Mouse (Mus musculus): ENCODE results near the gene Nat9. TPM values are rescaled to one million over a fixed set of nuclear protein-coding genes. Genes with fewer than 3 reads are reported as not detected.

Nat9 gene
- polyA plus RNA-seq, 1 experiment from 2014 or later, result 19.2 TPM

DNA sequence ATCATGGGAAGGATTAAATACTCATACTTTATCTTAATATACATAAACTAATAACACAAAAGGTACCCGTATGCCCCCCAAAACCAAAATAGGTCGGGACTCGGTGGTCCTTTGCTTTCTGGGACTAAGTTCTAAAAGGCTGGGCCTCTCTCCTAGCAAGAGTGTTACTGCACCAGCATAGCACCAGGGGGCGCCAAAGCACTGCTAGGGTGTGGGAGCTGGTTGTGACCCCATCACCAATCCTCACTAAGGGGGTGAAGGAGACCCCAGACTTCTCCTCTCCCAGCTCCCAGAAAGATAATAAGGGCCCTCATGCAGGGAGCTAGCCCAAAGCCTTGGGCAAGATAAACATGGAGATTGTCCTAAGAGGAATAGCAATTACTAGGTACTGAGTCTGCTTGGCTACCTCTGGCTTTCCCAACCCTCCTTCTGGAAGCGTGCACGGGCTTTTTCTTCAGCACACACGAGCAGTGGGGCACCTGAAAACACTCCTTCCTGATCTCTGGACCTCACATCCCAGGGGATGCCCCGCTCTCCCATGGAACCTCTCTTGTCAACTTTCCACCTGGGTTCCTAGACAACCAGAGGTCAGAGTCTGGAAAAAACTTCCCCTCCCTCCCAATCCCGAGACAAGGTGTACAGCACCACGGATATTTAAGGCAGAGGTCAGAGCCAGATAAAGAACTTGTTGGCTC lies 26.6 kb downstream of the Nat9 start:
- Histone ChIP-seq H3K36me3 (no peaks in the 10 kb centered on the region), H3K4me1 (peaks cover 41% of the 10 kb centered on the region), H3K4me2 (replicated peaks) (no peak overlapping the region), H3K27ac (replicated peaks) (no peak overlapping the region), H3K9me3 (0 out of 2 replicates have a peak, but pooled peaks cover 2% of the 10 kb centered on the region), H3K4me3 (no peak overlapping the region), H3K9ac (replicated peaks) (no peak overlapping the region), H3K27me3 (peaks cover 88% of the 10 kb centered on the region)
- WGBS, result 31% methylated on average over 10 of the region's 10 CpGs
- ATAC-seq (ENCODE audit: low FRiP score, low read depth), result no peak

DNA sequence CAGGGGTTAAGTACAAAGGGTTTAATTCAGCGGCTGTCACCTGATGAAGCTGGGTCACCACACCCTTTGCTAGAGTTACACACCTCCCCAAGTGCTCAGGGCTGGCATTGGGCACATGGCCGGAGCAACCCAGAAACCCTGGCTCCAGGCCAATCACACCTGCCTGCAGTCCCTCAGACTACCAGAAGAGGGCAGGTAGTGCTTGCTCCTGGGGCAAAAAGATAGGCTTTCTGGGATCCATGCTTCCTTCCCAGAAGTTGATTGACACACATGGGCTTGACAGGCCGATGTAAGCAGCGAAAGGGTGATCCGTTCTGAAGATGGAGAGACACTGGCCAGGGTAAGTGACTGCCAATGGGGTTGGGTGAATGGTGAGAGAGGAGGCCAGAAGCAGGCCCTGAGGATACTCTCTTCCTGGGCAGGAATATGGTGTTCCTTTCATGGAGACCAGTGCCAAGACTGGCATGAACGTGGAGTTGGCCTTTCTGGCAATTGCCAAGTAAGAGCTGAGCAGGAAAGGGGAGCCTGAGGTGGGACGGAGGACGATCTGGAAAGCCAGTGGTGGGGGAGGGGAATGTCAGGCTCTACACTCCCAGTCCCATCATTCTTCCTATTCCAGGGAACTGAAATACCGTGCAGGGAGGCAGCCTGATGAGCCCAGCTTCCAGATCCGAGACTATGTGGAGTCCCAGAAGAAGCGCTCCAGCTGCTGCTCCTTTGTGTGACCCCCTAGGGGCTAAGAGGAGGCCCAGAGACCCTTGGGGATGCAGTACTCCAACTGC lies 27.5 kb downstream of the Nat9 start:
- Histone ChIP-seq H3K4me3 (no peak overlapping the region), H3K36me3 (no peaks in the 10 kb centered on the region), H3K4me1 (peaks cover 36% of the 10 kb centered on the region), H3K27ac (replicated peaks) (no peak overlapping the region), H3K9me3 (0 out of 2 replicates have a peak, but pooled peaks cover 2% of the 10 kb centered on the region), H3K9ac (replicated peaks) (no peak overlapping the region), H3K4me2 (replicated peaks) (no peak overlapping the region), H3K27me3 (peaks cover 87% of the 10 kb centered on the region)
- no peak for ATAC-seq (ENCODE audit: low FRiP score, low read depth)
- WGBS, result 50% methylated on average over 11 of the region's 11 CpGs

DNA sequence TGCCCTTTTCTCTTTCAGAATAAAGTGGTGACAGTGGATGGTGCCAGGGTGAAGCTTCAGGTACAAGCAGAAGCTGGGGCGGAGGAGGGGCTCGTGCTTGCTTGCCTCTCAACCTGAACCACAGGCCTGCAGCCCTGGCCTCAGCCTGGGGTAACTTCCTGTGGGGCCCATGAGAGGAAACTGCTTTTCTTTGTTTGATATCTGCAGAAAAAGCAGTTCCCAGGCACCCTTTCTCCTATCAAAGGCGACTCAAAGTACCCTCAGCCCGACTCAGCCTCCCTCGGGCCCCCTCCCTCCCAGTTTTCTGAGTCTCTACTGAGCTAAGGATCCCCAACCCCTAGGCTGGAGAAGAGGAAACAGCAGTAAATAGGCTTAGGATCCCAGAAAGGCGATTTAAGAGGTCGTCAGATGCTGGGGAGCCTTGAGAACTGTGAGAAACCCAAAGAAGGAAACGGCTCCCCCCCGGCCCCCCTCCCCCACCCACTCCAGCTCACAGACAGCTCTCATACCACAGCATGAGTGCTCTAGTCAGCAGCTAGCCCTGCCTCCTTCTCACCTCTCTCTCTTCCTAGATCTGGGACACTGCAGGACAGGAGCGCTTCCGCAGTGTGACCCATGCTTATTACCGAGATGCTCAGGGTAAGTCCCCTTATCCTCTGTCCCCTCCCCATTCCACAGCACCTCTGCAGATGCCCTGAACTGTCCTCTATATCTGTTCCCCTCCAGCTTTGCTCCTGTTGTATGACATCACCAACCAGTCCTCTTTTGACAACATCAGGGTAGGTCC lies 29.5 kb downstream of the Nat9 start:
- 0 out of 2 replicates have a peak, but pooled peaks cover 2% of the 10 kb centered on the region for H3K9me3 ChIP-seq
- peaks cover 22% of the 10 kb centered on the region for H3K4me1 ChIP-seq
- no peaks in the 10 kb centered on the region for H3K36me3 ChIP-seq
- no peak overlapping the region for H3K4me2 ChIP-seq (replicated peaks)
- H3K9ac ChIP-seq (replicated peaks), result 0 out of 2 replicates have a peak overlapping the region, but pooled peaks have one; percentile 11
- 41% methylated on average over 12 of the region's 12 CpGs for WGBS
- peaks cover 87% of the 10 kb centered on the region for H3K27me3 ChIP-seq
- H3K4me3 ChIP-seq, result no peak overlapping the region
- no peak for ATAC-seq (ENCODE audit: low FRiP score, low read depth)
- no peak overlapping the region for H3K27ac ChIP-seq (replicated peaks)

DNA sequence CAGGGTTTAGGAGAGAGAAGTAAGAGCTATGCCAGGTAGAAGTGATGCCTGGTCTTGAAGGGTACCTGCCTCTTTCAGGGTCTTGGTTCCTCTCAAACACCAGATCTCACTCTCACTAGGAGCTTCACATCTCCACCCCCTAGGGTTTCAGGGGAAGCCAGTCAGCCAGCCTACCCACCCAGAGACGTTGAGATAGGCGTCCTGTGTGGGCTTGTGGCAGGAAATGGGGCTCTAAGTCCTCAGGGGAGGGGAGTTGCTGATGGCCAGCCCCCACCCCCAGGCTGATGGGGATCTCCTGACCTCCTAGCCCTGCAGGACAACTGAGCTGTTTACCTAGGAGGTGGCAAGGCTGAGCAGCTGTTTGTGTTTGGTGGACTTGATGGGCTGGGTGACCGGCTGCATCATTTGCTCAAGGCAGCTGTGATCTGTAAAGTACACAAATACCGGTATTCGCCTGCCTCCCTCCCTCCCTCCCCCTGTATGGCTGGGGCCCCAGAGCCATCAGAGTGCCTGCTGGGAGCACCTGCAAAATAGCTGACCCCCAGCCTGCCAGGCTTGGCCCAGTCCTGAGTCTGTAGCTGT lies 32.5 kb downstream of the Nat9 start:
- no peak overlapping the region for H3K9ac ChIP-seq (replicated peaks)
- H3K27ac ChIP-seq (replicated peaks), result no peak overlapping the region
- no peaks in the 10 kb centered on the region for H3K36me3 ChIP-seq
- H3K9me3 ChIP-seq, result 0 out of 2 replicates have a peak, but pooled peaks cover 2% of the 10 kb centered on the region
- WGBS, result 11% methylated on average over 5 of the region's 5 CpGs
- H3K4me1 ChIP-seq, result peaks cover 24% of the 10 kb centered on the region
- H3K4me2 ChIP-seq (replicated peaks), result no peak overlapping the region
- no peak for ATAC-seq (ENCODE audit: low FRiP score, low read depth)
- H3K4me3 ChIP-seq, result no peak overlapping the region
- H3K27me3 ChIP-seq, result peaks cover 74% of the 10 kb centered on the region

DNA sequence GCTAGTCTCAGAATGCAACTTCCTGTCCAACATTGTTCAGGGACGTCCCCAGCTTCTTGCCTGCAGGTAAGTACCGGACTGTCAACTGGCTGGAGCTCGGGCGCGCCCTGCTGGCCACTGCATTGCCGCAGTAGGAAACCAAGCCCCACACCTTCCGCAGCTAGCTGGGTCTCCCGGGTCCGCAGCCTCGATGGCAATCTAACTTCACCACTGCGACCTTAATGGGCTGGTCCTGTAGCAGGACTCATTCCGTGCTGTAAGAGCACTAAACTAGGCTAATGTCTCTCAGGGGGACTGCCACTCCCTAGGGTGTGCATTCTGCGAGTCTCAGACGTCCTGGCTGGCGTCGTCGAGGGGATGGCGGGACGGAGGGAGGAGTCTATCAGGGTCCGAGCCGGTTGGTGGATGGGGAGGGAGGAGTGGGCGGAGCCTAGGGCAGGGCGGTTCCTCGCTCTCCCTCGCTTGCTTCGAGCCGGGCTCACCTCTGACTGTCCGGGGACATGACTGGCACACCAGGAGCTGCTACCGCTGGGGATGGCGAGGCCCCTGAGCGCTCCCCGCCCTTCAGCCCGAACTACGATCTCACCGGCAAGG lies 33.9 kb downstream of the Nat9 start:
- WGBS, result 1% methylated on average over 35 of the region's 35 CpGs
- Histone ChIP-seq H3K4me1 (peaks cover 24% of the 10 kb centered on the region), H3K27me3 (peaks cover 68% of the 10 kb centered on the region), H3K4me2 (replicated peaks) (peak overlapping the region; percentile 44), H3K9me3 (no peaks in the 10 kb centered on the region), H3K27ac (replicated peaks) (no peak overlapping the region), H3K4me3 (peak overlapping the region; percentile 30), H3K9ac (replicated peaks) (no peak overlapping the region), H3K36me3 (no peaks in the 10 kb centered on the region)
- peak; percentile 62 for ATAC-seq (ENCODE audit: low FRiP score, low read depth)

DNA sequence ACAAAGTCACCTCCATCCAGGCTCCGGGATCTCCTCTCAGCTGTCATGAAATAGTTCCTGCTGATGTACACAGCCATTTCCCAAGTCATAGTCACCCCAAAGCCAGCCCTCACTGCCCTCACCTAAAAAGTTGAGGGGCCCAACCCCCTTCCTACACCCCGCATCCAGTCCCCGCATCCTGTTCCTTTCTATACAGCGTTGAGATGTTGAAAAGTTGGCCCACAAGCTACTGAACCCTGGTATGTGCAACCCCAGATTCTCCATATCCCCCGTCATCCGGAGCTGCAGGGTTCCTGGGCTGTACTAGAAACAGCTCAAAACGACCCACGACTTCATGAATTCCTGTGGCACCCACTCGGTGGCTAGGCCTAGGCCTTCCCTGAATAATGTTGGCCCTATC lies 34.6 kb downstream of the Nat9 start:
- Histone ChIP-seq H3K9me3 (no peaks in the 10 kb centered on the region), H3K27ac (replicated peaks) (no peak overlapping the region), H3K4me2 (replicated peaks) (no peak overlapping the region), H3K4me3 (no peak overlapping the region), H3K27me3 (peaks cover 61% of the 10 kb centered on the region), H3K4me1 (peaks cover 18% of the 10 kb centered on the region), H3K9ac (replicated peaks) (no peak overlapping the region), H3K36me3 (no peaks in the 10 kb centered on the region)
- WGBS, result 73% methylated on average over 9 of the region's 9 CpGs
- no peak for ATAC-seq (ENCODE audit: low FRiP score, low read depth)

DNA sequence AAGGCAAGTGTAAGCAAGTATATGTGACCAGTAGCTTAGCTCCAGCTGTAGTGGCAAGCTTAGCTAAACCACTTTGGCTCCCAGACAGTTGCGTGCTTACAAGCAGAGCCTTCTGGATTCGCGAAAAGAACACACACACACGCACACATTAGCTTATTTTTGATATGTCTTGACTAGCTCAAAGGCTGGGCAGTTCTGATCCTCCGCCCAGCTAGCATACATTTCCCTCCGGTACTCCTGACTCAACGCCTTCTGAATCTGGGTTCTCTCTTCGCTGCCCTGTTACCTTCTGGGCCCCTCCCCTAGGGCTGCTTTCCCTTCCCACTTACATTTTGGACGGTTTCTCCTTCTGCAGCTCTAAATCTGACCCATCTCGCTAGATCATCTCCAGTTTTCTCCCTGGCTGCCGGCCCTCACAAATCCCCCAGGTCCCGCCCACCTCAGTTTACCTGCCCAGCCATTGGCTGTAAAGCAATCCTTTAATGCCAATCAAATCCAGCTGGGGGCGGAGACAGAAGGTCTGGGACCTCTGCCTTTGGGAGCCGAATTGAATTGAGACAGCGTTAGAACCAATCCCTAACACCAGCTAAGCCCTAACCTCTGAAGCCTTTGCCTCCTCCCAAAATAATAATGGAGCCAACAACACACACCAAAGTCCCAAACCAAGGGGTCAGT lies 35.8 kb downstream of the Nat9 start:
- Histone ChIP-seq H3K27me3 (peaks cover 51% of the 10 kb centered on the region), H3K4me2 (replicated peaks) (peak overlapping the region; percentile 51), H3K36me3 (no peaks in the 10 kb centered on the region), H3K9ac (replicated peaks) (peak overlapping the region; percentile 37), H3K4me3 (peak overlapping the region; percentile 34), H3K9me3 (no peaks in the 10 kb centered on the region), H3K27ac (replicated peaks) (no peak overlapping the region), H3K4me1 (peaks cover 15% of the 10 kb centered on the region)
- 5% methylated on average over 15 of the region's 15 CpGs for WGBS
- ATAC-seq (ENCODE audit: low FRiP score, low read depth), result peak; percentile 85

DNA sequence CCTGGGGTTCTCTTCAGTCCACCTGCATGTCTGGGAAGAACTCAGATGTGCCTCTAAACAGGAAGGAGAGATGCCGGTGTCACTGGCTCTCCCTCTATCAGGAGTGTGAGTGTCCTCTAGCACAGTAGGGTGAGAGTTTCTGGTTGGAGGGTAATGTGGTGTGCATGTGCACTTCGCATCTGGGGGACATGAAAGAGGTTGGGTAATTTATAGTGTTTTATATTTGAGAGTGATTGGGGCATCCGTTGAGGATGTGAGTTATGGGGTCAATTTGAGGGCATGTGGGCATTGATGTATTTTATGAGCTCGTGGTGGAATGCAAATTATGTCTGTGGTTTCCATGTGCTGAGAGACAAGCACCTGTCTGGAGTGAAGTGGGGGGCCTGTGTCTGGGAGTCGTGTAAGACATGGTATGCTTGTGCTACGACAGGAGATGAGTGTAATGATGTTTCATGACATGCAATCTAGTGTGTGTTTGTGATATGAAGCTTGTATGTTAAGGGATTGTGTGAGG lies 36.9 kb downstream of the Nat9 start:
- WGBS, result 80% methylated on average over 6 of the region's 6 CpGs
- ATAC-seq (ENCODE audit: low FRiP score, low read depth), result no peak
- H3K4me1 ChIP-seq, result peaks cover 15% of the 10 kb centered on the region
- H3K4me2 ChIP-seq (replicated peaks), result no peak overlapping the region
- no peak overlapping the region for H3K27ac ChIP-seq (replicated peaks)
- peaks cover 42% of the 10 kb centered on the region for H3K27me3 ChIP-seq
- H3K9me3 ChIP-seq, result no peaks in the 10 kb centered on the region
- H3K4me3 ChIP-seq, result no peak overlapping the region
- H3K9ac ChIP-seq (replicated peaks), result no peak overlapping the region
- no peaks in the 10 kb centered on the region for H3K36me3 ChIP-seq

DNA sequence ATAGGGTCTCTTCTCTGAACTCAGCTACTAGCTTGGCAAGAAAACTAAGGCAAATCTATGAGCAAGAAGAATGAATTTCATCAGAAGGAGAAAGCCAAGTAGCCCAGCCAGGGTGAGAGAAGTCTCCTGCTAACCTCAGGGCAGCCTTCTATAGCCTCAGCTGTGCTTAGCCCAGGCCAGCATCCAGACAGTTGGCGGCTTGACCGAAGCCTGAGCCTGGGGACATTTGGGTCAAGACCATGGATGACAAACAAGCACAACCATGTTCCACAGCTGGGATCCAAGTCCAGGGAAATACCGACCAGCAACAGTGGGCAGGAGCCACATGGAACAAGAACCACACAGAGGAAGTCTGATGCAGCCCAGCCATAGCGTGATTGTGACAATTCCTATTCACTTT lies 39.8 kb downstream of the Nat9 start:
- Histone ChIP-seq H3K27ac (replicated peaks) (no peak overlapping the region), H3K9ac (replicated peaks) (no peak overlapping the region), H3K9me3 (no peaks in the 10 kb centered on the region), H3K4me2 (replicated peaks) (no peak overlapping the region), H3K4me1 (peaks cover 8% of the 10 kb centered on the region; the same call in 1 of the 2 replicates), H3K36me3 (no peaks in the 10 kb centered on the region), H3K27me3 (peaks cover 12% of the 10 kb centered on the region), H3K4me3 (no peak overlapping the region)
- no peak for ATAC-seq (ENCODE audit: low FRiP score, low read depth)
- WGBS, result 82% methylated on average over 4 of the region's 4 CpGs

DNA sequence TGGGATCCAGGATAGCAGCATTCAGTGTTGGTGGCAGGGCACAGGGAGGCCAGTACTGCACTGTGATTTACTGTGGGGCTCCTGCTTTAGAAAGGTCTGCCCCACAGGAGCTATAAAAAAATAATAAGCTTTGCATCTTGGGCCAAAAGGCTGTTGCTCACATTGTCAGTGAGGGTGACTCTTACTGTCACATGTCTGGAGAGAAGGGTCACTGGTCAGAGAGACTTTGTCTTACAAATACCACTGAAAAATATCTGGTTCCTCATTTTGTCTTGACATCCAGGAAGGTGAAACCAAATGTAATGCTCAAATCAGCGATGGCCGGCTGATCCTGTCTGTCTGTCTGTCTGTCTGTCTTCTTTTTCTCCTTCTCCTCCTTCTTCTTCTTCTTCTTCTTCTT lies 45.7 kb downstream of the Nat9 start:
- no peaks in the 10 kb centered on the region for H3K4me1 ChIP-seq
- no peak overlapping the region for H3K27ac ChIP-seq (replicated peaks)
- no peak overlapping the region for H3K9ac ChIP-seq (replicated peaks)
- no peaks in the 10 kb centered on the region for H3K9me3 ChIP-seq
- no peak overlapping the region for H3K4me2 ChIP-seq (replicated peaks)
- H3K4me3 ChIP-seq, result no peak overlapping the region
- H3K27me3 ChIP-seq, result no peaks in the 10 kb centered on the region
- 89% methylated on average over 2 of the region's 2 CpGs for WGBS
- no peaks in the 10 kb centered on the region for H3K36me3 ChIP-seq
- no peak for ATAC-seq (ENCODE audit: low FRiP score, low read depth)

Data from midbrain, embryonic 12.5 days (tissue).